Mouse (Mus musculus) myocyte (in vitro differentiated cells): ENCODE data around the gene Pcbp3.

Experiments
- CEBPB ChIP-seq: IDR thresholded peaks from 2 replicates; pipeline ENCODE4 v1.6.1; 2011; ENCODE audit warnings: mild to moderate bottlenecking, moderate library complexity; ENCODE audit not compliant: poor library complexity, insufficient read depth, severe bottlenecking
- MAX ChIP-seq: IDR thresholded peaks from one replicate; pipeline ENCODE4 v1.6.1; 2011; ENCODE audit warnings: low read depth, mild to moderate bottlenecking, control low read depth
- USF1 ChIP-seq: IDR thresholded peaks from one replicate; pipeline ENCODE4 v1.6.1; 2011; ENCODE audit warnings: low read depth, mild to moderate bottlenecking, control low read depth, moderate library complexity

DNA sequence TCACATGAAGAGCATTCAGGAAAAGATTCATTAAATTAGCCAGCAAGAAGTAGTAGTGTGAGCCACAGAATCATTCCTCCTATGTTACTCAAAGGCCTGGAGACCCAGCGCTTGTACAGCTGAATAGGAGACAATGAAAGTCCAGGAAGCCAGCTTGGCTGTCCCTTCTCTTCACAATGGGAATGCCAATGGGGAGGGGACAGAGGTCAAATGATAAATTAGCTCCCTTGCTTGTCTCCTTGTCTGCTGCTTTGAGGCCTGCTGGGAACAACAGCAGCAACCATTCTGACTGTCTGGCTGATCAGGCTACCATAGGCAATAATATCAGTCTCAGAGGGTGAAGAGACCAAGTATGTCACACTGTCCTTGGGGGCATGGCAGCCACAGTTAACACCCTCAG is 130.5 kb downstream of the Pcbp3 start:
- TF ChIP-seq CEBPB, result no peak
- no peak for TF ChIP-seq USF1
- no peak for TF ChIP-seq MAX
